Mouse (Mus musculus): ENCODE data around the gene Stat4. TPM values are rescaled to one million over a fixed set of nuclear protein-coding genes. Genes with fewer than 3 reads are reported as not detected.

Stat4 gene
- 0.11 and 0.15 TPM in 2 replicates for polyA plus RNA-seq (2015; fragmentation: Nextera tagmentation; extraction: Ambion mirVana)

DNA sequence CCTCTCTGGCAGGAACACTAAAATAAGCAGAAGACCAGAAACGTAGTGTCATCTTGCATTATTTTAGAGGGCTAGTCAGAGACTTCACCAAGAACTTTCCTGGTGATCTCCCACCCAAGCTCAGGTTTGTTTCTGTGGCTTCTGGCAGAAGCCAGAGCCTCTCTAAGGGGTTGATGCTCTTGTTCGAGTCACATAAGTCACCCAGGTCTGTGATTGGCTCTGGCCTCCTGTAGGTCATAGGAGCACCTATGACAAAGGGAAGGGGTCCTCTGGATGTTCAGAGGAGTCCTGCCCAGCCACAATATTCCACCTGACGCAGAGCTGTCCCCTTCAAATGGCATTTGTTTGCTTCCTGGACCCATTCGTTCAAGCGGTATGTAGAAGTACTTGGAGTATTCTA is at the start of gene Stat4:
Stat4 (plus strand) TSS at position 301 of the 400 bp plus-strand sequence.

DNA sequence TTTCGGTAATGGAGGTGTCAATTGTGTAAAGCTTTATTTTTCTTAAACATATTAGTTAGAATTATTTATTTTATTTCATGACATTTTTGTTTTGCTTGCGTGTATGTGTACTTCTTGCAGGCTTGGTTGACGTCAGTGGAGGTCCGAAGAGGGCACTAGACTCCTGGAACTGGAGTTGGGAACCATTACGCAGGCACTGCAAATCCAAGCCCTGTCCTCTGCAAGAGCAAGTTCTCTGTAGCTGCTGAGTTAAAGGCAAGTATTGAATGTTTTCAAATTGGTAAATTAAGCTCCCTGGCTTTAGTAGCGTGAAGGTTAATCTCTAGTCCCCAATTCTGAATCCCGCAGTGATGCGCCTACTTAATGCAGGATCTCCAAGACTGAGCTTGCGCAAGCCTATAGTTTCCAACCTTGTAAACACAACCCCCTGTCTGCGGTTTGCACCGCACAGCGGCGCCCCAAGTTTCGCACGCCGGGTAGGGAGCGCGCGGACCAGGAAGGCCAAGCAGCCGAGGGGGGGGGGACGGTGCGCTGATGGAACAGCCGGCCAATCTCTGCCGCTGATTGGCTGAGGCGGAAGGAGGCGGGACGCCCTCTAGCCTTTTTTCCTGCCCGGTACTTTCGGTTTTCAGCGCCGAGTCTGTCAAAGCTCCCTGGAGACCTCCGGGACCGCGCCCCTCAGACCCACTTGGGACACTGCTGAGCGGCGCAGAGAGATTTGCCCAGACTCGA is 132.1 kb downstream of the Stat4 start, which contains the start of gene Stat1:
Stat1 (plus strand) TSS at position 581 of the 732 bp plus-strand sequence.

Other genes starting within 250 kb of the Stat4 start
- gene Myo1b, start 71.1 kb upstream of the Stat4 start, polyA plus RNA-seq (2015; fragmentation: Nextera tagmentation; extraction: Ambion mirVana) = 27.2 and 27.9 TPM in 2 replicates
- gene Stat1, start 132.3 kb downstream of the Stat4 start, polyA plus RNA-seq (2015; fragmentation: Nextera tagmentation; extraction: Ambion mirVana) = 13.8 and 19.4 TPM in 2 replicates
- gene Gls, start 246.1 kb downstream of the Stat4 start, polyA plus RNA-seq (2015; fragmentation: Nextera tagmentation; extraction: Ambion mirVana) = 9.4 and 9.6 TPM in 2 replicates